Mouse (Mus musculus): ENCODE results near the gene Zfp36l1. TPM values are rescaled to one million over a fixed set of nuclear protein-coding genes. Genes with fewer than 3 reads are reported as not detected.

Gene Zfp36l1
- polyA plus RNA-seq, 1 experiment from 2014 or later = 164 TPM

DNA sequence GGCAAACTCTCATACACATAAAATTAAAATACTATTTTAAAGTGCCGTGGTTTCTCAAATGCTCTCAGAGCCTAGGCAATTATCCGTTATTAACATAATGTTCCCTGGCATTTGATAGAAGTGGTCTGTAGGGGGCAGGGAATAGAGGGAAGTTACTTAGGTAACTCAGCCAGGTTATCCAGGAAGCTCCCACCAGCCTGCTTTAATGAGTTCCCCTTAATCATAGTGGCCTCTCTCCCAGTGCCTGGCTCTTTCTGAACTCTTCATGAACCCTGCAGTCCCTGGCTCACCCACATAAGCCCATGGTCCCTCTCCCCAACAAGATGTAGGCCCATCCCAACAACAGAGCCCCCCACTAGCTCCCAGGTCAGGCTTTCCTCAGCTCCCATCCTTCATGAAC lies 31.4 kb downstream of the Zfp36l1 start:
- DNase-seq (ENCODE audit: low spot score) (no peak), ATAC-seq (replicated peaks; ENCODE audit: low FRiP score) (no peak)
- no peaks in the 10 kb centered on the region for H3K36me3 ChIP-seq (ENCODE audit: control insufficient read depth, insufficient read depth, low read length)
- H3K9ac ChIP-seq (ENCODE audit: low read length) = no peak overlapping the region
- H3K9me3 ChIP-seq (ENCODE audit: control insufficient read depth, low read length) = no peaks in the 10 kb centered on the region
- 0 out of 2 replicates have a peak, but pooled peaks cover 2% of the 10 kb centered on the region for H3K4me1 ChIP-seq (replicated peaks; ENCODE audit: control insufficient read depth, insufficient read depth, low read length)
- no peak overlapping the region for H3K27ac ChIP-seq (ENCODE audit: low read depth, low read length)
- 81% methylated on average over 2 of the region's 2 CpGs for WGBS
- no peak overlapping the region for H3K4me2 ChIP-seq (ENCODE audit: low read depth, low read length, severe bottlenecking)
- no peak overlapping the region for H3K4me3 ChIP-seq (ENCODE audit: low read depth, low read length)
- H3K27me3 ChIP-seq (ENCODE audit: control insufficient read depth, insufficient read depth, low read length) = no peaks in the 10 kb centered on the region

DNA sequence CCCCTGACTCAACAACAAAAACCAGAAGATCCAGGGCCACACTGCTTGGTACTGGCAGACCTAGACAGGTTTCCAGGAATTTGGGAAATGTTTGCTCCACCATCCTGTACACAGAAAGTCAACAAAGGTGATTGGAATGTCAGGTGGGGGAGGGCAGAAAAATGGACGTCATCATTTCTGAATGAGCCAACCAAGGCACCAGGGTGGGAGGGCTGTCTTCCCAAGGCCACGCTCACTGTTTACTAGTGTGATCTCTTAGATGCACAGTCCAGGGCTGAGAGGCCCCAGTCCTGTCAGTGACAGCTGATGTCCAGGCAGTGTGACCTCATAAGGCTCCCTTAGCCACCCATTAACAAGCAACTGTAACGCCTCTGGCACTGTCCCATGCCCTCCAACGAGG lies 32.9 kb downstream of the Zfp36l1 start:
- Histone ChIP-seq H3K9ac (ENCODE audit: low read length) (no peak overlapping the region), H3K36me3 (ENCODE audit: control insufficient read depth, insufficient read depth, low read length) (no peaks in the 10 kb centered on the region), H3K4me3 (ENCODE audit: low read depth, low read length) (no peak overlapping the region), H3K4me2 (ENCODE audit: low read depth, low read length, severe bottlenecking) (no peak overlapping the region), H3K9me3 (ENCODE audit: control insufficient read depth, low read length) (no peaks in the 10 kb centered on the region), H3K4me1 (replicated peaks; ENCODE audit: control insufficient read depth, insufficient read depth, low read length) (0 out of 2 replicates have a peak, but pooled peaks cover 2% of the 10 kb centered on the region), H3K27ac (ENCODE audit: low read depth, low read length) (no peak overlapping the region), H3K27me3 (ENCODE audit: control insufficient read depth, insufficient read depth, low read length) (no peaks in the 10 kb centered on the region)
- ATAC-seq (replicated peaks; ENCODE audit: low FRiP score) (no peak), DNase-seq (ENCODE audit: low spot score) (no peak)
- 86% methylated on average over 4 of the region's 4 CpGs for WGBS

- no peak for ATAC-seq (replicated peaks; ENCODE audit: low FRiP score)
- Histone ChIP-seq H3K4me3 (ENCODE audit: low read depth, low read length) (no peak overlapping the region), H3K27me3 (ENCODE audit: control insufficient read depth, insufficient read depth, low read length) (no peaks in the 10 kb centered on the region), H3K4me1 (replicated peaks; ENCODE audit: control insufficient read depth, insufficient read depth, low read length) (peaks cover 5% of the 10 kb centered on the region; the same call in 1 of the 2 replicates), H3K36me3 (ENCODE audit: control insufficient read depth, insufficient read depth, low read length) (no peaks in the 10 kb centered on the region), H3K9me3 (ENCODE audit: control insufficient read depth, low read length) (no peaks in the 10 kb centered on the region), H3K4me2 (ENCODE audit: low read depth, low read length, severe bottlenecking) (no peak overlapping the region), H3K27ac (ENCODE audit: low read depth, low read length) (no peak overlapping the region), H3K9ac (ENCODE audit: low read length) (no peak overlapping the region)
- DNase-seq (ENCODE audit: low spot score) = no peak
- 86% methylated on average over 2 of the region's 2 CpGs for WGBS
Measured at GRCm38 (mm10) chr12:80074331-80074730, 38.5 kb downstream of the Zfp36l1 start.

DNA sequence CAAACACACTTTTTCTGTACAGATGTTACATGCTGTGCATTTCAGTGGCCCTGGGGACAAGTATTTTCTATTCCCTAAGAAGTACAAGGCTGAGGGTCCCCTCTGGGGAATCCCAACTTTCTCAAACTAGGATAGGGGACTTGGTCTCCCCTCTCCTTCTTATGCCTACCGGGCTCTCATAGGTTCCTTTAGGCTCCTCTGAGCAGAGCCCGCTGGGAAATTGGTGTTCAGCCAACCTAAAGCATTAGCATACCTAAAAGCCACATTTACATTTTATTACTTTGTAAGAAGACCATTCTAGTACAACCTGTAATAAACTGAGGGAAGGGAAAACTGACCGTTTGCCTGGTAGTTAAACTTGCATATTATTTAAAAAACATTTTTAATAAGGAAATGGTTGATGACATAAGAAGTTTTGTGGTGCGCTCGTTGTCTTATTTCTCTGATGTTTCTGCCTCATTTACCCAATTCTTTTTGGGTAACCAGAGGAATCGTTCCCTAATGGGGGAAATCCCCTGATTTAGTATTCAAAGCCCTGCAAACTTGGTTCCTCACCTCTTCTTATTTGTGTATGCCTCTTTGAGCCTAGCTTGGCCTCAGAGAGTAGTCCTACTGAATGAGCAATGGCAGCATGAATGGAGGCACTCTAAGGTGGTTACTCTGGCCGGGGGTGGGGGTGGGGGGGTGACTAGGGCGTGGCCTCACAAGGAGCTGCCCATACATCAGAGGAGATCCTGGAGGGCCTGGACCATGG lies 42.1 kb downstream of the Zfp36l1 start:
- H3K4me3 ChIP-seq (ENCODE audit: low read depth, low read length) = no peak overlapping the region
- ATAC-seq (replicated peaks; ENCODE audit: low FRiP score) (peak; percentile 84), DNase-seq (ENCODE audit: low spot score) (peak; percentile 75)
- no peak overlapping the region for H3K9ac ChIP-seq (ENCODE audit: low read length)
- H3K4me2 ChIP-seq (ENCODE audit: low read depth, low read length, severe bottlenecking) = no peak overlapping the region
- no peaks in the 10 kb centered on the region for H3K9me3 ChIP-seq (ENCODE audit: control insufficient read depth, low read length)
- 0 out of 2 replicates have a peak overlapping the region, but pooled peaks have one; percentile 37 for H3K27ac ChIP-seq (ENCODE audit: low read depth, low read length)
- H3K4me1 ChIP-seq (replicated peaks; ENCODE audit: control insufficient read depth, insufficient read depth, low read length) = peaks cover 13% of the 10 kb centered on the region; the same call in 1 of the 2 replicates
- WGBS = 19% methylated on average over 8 of the region's 8 CpGs
- no peaks in the 10 kb centered on the region for H3K27me3 ChIP-seq (ENCODE audit: control insufficient read depth, insufficient read depth, low read length)
- H3K36me3 ChIP-seq (ENCODE audit: control insufficient read depth, insufficient read depth, low read length) = no peaks in the 10 kb centered on the region

DNA sequence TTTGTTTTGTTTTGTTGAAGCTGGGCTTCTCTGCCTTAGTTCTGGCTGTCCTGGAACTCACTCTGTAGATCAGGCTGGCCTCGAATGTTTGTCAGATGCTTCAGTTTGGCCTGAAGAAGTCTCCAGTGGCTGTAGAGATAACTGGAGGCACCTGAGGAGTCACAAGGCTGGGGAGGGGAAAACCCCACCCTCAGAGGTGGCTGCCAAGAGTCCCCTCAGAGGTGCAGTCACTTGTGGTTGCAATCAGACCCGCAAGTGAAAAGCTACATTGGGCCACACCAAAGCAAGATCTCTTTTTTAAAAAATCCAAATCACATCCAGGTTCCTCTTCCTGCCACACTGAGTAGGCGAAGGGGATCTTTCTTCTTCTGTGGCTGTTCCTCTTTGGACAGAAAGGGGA lies 43.8 kb downstream of the Zfp36l1 start:
- Histone ChIP-seq H3K4me1 (replicated peaks; ENCODE audit: control insufficient read depth, insufficient read depth, low read length) (peaks cover 26% of the 10 kb centered on the region), H3K9me3 (ENCODE audit: control insufficient read depth, low read length) (no peaks in the 10 kb centered on the region), H3K36me3 (ENCODE audit: control insufficient read depth, insufficient read depth, low read length) (no peaks in the 10 kb centered on the region), H3K4me2 (ENCODE audit: low read depth, low read length, severe bottlenecking) (no peak overlapping the region), H3K9ac (ENCODE audit: low read length) (no peak overlapping the region), H3K27me3 (ENCODE audit: control insufficient read depth, insufficient read depth, low read length) (no peaks in the 10 kb centered on the region), H3K4me3 (ENCODE audit: low read depth, low read length) (no peak overlapping the region), H3K27ac (ENCODE audit: low read depth, low read length) (no peak overlapping the region)
- WGBS = 86% methylated on average over 3 of the region's 3 CpGs
- DNase-seq (ENCODE audit: low spot score) (no peak), ATAC-seq (replicated peaks; ENCODE audit: low FRiP score) (no peak)

- Histone ChIP-seq H3K9me3 (ENCODE audit: control insufficient read depth, low read length) (no peaks in the 10 kb centered on the region), H3K36me3 (ENCODE audit: control insufficient read depth, insufficient read depth, low read length) (no peaks in the 10 kb centered on the region), H3K27ac (ENCODE audit: low read depth, low read length) (no peak overlapping the region; the same call in 1 of the 2 replicates), H3K4me3 (ENCODE audit: low read depth, low read length) (no peak overlapping the region), H3K9ac (ENCODE audit: low read length) (no peak overlapping the region), H3K4me2 (ENCODE audit: low read depth, low read length, severe bottlenecking) (no peak overlapping the region), H3K27me3 (ENCODE audit: control insufficient read depth, insufficient read depth, low read length) (no peaks in the 10 kb centered on the region), H3K4me1 (replicated peaks; ENCODE audit: control insufficient read depth, insufficient read depth, low read length) (peaks cover 33% of the 10 kb centered on the region)
- ATAC-seq (replicated peaks; ENCODE audit: low FRiP score) (no peak), DNase-seq (ENCODE audit: low spot score) (no peak)
- 75% methylated on average over 7 of the region's 7 CpGs for WGBS
Measured at GRCm38 (mm10) chr12:80068016-80068415, 44.8 kb downstream of the Zfp36l1 start.

- H3K4me1 ChIP-seq (replicated peaks; ENCODE audit: control insufficient read depth, insufficient read depth, low read length) = peaks cover 45% of the 10 kb centered on the region
- H3K4me2 ChIP-seq (ENCODE audit: low read depth, low read length, severe bottlenecking) = no peak overlapping the region
- no peaks in the 10 kb centered on the region for H3K27me3 ChIP-seq (ENCODE audit: control insufficient read depth, insufficient read depth, low read length)
- H3K27ac ChIP-seq (ENCODE audit: low read depth, low read length) = 0 out of 2 replicates have a peak overlapping the region, but pooled peaks have one; percentile 2
- no peak for ATAC-seq (replicated peaks; ENCODE audit: low FRiP score)
- WGBS = 81% methylated on average over 8 of the region's 8 CpGs
- H3K9ac ChIP-seq (ENCODE audit: low read length) = no peak overlapping the region
- H3K4me3 ChIP-seq (ENCODE audit: low read depth, low read length) = no peak overlapping the region
- H3K36me3 ChIP-seq (ENCODE audit: control insufficient read depth, insufficient read depth, low read length) = no peaks in the 10 kb centered on the region
- peak; percentile 15 for DNase-seq (ENCODE audit: low spot score)
- H3K9me3 ChIP-seq (ENCODE audit: control insufficient read depth, low read length) = no peaks in the 10 kb centered on the region
Measured at GRCm38 (mm10) chr12:80065049-80065448, 47.8 kb downstream of the Zfp36l1 start.

DNA sequence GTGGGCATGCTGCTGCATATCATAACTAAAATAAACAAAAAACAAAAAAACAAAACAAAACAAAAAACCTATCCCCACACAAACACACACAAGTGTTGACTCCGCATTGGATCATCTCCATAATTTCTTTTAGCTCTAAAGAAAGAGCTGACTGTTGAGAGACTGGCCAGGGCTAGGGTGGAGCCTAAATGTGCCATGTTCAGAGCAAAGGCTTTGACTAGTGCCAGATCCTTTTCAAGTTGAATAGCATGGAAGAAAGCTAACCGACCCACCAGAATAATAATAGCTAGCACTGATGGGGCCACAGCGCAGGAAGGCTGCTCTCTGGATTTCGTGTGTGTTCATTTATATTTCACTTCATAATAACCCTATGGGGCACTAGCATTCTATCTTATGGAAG lies 48.5 kb downstream of the Zfp36l1 start:
- no peak overlapping the region for H3K4me2 ChIP-seq (ENCODE audit: low read depth, low read length, severe bottlenecking)

More for the DNA sequence above, 48.5 kb downstream of the Zfp36l1 start:
- ATAC-seq (replicated peaks; ENCODE audit: low FRiP score) (no peak), DNase-seq (ENCODE audit: low spot score) (no peak)
- Histone ChIP-seq H3K4me1 (replicated peaks; ENCODE audit: control insufficient read depth, insufficient read depth, low read length) (peaks cover 46% of the 10 kb centered on the region), H3K9ac (ENCODE audit: low read length) (no peak overlapping the region), H3K36me3 (ENCODE audit: control insufficient read depth, insufficient read depth, low read length) (no peaks in the 10 kb centered on the region), H3K27ac (ENCODE audit: low read depth, low read length) (peak overlapping the region; percentile 98), H3K27me3 (ENCODE audit: control insufficient read depth, insufficient read depth, low read length) (no peaks in the 10 kb centered on the region), H3K9me3 (ENCODE audit: control insufficient read depth, low read length) (no peaks in the 10 kb centered on the region), H3K4me3 (ENCODE audit: low read depth, low read length) (no peak overlapping the region)
- WGBS = 47% methylated on average over 4 of the region's 4 CpGs

Measured in forebrain, embryonic 11.5 days (tissue).